Mouse (Mus musculus) R1 (cell line): ENCODE results near the gene D7Ertd443e.

Experiments
- DNase-seq: peaks from one replicate; pipeline ENCODE4 v3.0.0-alpha.2; 2018; ENCODE audit warnings: low read depth, low spot score

D7Ertd443e gene

DNA sequence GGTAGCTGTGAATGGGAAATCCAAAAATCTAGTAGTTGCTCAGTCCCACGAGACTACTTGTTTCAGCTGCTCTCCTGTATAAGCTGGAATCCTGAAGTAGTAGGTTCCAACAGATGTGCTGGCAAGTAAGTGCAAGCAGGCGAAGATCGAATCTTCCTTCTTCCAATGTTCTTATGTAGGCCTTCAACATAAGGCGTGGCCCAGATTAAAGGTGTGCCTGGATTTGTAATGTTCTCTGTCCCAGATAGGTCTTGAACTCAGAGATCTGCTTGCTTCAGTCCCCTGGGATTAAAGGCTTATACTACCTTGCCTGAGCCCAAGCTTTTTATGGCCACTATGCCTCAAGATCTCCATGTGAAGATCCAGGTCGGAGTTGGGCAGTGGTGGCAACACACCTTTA, at the start of gene D7Ertd443e:
TSS of gene D7Ertd443e (minus strand) at position 101 of the 400 bp plus-strand sequence.
- DNase-seq, result no peak

DNA sequence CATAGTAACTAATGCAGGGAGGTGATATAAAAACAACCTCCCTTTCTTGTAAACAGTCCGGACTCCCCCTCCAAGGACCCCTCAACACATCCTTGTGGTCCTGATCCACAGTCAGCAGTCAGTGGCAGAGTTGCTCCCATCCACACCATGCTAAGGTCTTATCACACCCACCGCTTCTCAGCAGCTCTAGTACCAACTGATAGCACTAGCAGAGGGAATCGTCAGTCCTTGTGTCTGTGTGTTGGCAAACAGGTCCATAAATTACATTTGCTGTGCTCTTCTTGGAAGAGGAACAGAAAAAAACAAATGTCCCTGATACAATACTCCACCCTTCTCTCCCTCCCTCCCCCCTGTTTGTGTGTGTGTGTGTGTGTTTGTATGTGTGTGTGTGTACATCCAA, 46.2 kb upstream of the D7Ertd443e start:
- DNase-seq, result no peak

- no peak for DNase-seq
These were observed 43.2 kb upstream of the D7Ertd443e start for GRCm38 (mm10) chr7:134428676-134429075.

DNA sequence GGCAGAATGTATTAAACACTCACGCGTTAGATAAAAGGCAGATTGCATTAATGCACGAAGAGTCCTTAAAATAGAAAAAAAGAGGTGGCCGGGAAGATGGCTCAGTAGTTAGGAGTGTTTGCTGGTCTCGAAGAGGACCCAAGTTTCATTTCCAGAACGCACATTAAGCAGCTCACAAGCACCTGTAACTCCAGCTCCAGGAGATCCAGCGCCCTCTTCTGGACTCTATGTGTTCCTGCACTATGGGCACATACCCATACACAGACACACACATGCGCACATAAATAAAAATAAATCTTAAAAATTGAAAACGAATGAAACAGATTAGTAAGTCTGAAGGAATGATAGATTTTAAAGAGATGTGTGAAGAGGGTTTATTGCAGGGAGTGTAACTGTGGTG, 29.6 kb upstream of the D7Ertd443e start:
- DNase-seq, result peak; percentile 40

GRCm38 (mm10) chr7:134414005-134414690, 28.7 kb upstream of the D7Ertd443e start:
- DNase-seq, result peak; percentile 72

DNA sequence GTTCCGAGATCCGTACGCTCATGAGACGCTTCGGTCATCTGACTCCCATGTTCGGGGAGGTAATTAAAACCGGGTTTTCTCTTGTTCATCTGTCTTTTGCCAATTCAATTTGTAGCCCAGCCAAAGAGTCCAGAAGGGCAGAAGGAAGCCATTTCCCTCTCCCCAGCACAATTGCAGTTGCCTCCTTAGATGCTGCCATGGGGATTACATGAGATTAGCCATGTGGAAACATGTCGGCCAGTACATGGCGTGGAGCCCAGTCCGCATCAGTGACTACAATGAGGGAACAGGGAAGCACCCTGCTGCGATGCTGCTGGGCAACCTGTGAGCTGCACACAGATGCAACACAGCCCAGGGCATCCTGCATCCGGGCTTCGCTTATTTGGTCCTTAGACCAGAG, 23.2 kb upstream of the D7Ertd443e start:
- DNase-seq, result no peak

DNA sequence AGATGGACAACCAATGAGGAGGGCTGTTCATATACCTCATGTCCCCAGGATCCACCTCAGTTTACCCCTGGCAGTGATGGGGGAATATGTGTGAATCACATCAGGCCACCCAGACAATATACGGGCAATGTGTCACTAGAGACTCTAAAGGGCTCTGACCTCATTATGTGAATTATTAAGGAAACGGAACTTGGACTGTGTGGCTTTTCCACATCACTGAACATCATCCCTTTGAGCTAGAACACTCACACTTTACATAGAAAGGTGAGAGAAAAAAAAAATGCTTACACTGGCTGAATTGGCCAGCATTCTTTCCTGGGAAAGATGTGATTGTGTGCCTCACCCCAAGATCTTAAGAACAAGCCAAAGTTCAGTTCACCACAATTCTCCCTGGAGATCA, 15.3 kb upstream of the D7Ertd443e start:
- no peak for DNase-seq

- peak; percentile 12 for DNase-seq
These were observed 11.3 kb upstream of the D7Ertd443e start for GRCm38 (mm10) chr7:134396769-134397168.

DNA sequence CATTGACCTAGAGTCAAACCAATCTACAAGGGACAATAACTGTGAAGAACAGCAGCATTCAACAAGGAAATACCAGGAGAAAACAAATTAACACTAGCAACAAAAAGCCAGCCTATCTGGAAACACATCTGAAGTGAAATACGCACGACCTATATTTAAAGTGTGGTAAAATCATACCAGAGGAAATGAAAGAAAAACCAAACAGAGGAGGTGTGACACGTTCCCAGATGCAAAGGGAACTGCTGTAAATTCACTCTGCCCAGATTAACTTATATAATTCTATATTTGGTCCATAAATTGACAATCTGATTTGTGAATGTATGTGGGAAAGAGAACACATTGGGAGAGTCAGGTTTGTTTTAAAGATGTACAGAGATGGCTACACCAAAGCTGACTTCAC, 2.7 kb downstream of the D7Ertd443e start:
- DNase-seq, result no peak

GRCm38 (mm10) chr7:134381407-134381861, 4.0 kb downstream of the D7Ertd443e start:
- DNase-seq, result peak; percentile 49

DNA sequence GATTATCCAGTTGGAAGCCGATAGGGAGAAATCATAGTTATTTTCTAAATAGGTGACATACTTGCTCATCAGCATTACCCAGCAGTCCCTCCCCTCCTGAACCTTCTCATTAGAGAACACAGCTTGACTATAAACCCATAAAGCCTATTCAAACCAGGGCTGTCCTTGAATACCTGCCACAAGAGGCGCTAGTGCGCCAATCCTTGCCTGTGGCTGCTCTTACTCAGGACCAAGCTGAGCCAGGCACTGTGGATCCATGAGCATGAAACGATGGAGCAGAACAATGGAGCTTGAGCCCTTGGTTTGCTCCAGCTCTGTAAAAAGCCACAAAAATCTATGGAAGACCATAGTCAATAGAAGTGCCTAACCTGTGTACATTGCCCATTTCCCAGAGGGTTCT, 7.2 kb downstream of the D7Ertd443e start:
- DNase-seq, result peak; percentile 80

GRCm38 (mm10) chr7:134376786-134377185, 8.7 kb downstream of the D7Ertd443e start:
- no peak for DNase-seq

DNA sequence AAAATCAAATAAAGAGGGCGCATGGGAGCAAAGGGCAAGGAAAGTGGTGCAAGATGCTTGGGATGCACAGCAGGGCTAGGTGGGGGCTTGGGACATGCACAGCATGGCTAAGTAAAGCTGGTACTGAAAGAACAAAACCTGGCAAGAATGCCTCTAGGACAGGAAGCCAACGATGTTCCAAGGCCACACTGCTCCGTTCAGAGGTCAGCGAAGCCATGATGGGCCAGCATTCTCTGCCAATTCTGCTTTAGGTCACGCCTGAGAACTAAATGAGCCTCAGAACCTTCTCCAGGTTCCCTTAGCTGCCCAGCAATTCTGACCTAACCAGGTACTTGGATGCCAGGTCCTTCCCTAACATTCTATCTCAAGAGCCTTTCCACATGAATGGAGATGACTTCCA, 13.2 kb downstream of the D7Ertd443e start:
- no peak for DNase-seq

DNA sequence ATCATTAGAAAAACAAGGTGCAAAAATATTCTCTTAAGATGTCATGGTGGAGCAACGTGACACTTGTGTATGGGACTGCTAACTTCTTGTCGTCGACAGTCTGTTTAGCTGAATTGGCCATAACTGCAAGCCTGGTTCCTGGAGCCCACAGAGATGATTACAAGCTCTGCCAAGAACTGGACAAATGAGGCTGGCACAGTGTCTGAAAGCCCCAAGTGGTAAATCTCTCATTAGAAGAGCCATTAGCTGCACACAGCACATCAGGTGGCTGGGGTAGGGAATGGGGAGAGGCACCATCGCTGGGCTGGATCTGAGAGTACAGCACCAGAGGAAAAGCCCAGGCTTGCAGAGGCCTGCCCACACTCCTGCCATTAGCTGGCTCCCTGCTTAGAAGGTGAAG, 16.2 kb downstream of the D7Ertd443e start:
- no peak for DNase-seq

GRCm38 (mm10) chr7:134362257-134362870, 23.1 kb downstream of the D7Ertd443e start:
- no peak for DNase-seq

DNA sequence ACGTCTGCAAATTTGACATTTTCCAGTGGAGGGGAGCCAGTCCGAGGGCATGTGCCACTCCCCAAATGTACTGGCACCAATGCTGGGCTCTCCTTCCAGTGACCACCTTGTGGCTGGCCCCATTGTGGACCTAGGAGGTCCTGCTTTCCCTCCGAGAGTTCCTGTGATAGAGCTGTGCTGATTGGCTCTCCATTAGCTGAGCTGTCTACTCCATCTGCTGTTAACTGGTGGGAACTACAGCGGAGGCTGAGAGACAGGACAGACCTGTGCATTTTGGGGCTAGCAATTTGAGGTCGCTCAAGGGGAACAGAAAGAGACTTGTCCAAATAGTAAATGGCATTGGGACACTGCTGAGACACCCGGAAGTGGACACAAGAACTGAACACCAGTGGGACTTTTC, 36.6 kb downstream of the D7Ertd443e start:
- peak; percentile 49 for DNase-seq

- no peak for DNase-seq
These were observed 43.3 kb downstream of the D7Ertd443e start for GRCm38 (mm10) chr7:134342202-134342601.

DNA sequence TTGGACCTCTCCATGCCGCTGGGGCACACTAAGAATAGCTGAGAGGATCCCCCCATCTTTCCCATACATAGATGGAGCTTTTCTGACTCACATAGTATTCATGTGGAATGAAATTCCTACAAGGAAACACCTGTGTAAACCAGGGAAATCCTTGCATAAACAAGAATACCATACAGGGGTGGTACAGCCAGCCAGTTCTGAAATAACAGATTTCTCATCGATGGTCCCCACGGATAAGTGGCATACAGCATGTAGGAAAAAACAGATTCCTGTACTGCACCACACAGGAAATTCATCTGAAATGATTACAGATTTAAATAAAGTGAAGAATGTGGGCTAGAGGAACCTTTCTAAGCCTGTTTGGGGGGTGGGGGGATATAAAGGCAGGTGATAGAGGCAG, 49.5 kb downstream of the D7Ertd443e start:
- DNase-seq, result no peak

DNA sequence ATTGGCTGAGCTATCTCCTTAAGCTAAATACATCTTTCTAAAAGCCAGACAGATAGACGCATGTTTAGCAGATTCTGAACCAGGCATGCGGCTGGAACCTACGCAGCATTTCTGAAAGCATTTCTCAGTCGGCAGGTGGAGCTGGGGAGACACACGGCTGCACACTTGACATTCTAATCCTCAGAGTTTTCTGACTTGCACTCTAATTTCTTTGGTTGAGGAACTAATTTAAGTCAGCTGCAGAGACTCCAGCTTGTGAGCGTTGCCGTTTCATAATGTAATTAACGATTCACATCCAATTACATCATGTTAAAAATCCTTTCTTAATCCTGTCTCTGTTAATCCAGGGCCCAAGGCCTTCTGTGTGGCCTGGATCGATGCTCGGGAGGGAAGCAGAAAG, 64.5 kb downstream of the D7Ertd443e start:
- no peak for DNase-seq

DNA sequence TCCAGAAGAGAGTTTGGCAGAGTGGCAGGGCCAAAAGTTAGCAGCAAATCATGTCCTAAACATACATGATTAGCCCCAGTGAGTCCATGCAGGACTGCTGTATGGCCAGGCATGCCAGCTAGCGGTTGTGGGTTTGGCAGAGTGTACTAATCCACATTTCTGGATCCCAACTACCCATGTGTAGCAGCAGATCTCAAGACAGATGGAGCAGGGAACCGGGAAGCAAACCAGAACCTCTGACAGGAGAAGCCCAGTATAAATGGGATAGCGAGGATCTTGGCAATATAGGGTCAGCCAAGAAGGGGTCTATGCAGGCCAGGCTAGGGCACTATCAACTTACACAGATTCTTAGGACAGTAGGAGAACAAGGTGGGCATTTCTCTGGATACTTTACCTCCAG, 83.4 kb downstream of the D7Ertd443e start:
- no peak for DNase-seq

DNA sequence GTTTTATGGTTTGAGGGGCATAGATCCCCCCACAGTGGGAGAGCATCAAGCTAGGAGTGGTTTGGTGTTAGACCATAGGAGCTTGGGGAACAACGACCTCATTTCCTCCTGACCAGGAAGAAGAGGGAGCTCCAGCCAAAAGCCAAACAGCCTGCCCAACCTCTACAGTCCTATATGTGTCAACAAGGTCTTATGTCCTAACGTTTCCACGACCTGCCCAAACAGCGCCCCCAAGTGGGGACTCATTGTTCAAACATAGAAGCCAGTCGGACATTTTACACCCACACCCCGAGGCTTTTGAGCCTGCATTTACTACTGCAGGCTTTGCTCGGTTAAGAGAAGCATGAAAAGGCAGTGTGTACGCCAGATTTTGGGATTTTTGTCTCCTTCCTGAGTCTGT, 84.2 kb downstream of the D7Ertd443e start:
- DNase-seq, result peak; percentile 55

DNA sequence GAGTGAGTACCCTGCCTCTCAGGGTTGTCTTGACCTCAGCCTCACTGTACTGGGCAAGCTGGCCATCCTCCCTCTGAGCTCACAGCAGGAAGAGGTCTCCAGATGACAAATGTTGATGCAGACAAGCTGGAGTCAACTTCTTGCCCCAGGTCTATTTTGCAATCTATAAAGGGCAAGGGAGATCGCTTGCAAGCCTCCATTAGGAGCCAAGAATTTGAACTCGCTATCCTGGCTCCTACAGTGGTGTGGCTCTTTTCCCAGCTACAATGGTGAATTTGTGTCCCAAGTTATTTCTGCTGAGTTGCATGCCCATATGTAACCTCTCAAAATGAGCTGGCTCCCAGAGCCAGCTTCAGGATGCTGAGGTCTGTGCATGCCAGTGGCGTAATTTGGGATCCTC, 92.7 kb downstream of the D7Ertd443e start:
- no peak for DNase-seq

GRCm38 (mm10) chr7:134289611-134290301, 95.7 kb downstream of the D7Ertd443e start:
- DNase-seq, result no peak
